ENCODE assay signal across 8 mouse cellular contexts in genomic region chr1:75191258-75191621, GRCm38 (mm10). TPM values are rescaled to one million over a fixed set of nuclear protein-coding genes. Genes with fewer than 3 reads are reported as not detected.
DNase-seq lines count a peak whose midpoint lies in the region; ATAC-seq and TF ChIP-seq lines count a peak whose summit lies in the region.

No protein-coding gene starts in this region.

- peak; percentile 9; the same call in 1 of the 2 replicates for ATAC-seq in heart, embryonic 13.5 days (ENCODE audit: extremely low read depth, insufficient number of reproducible peaks, low FRiP score, low TSS enrichment)
- no peak for ATAC-seq in forebrain, embryonic 13.5 days
- no peak; the same call in 1 of the 2 replicates for ATAC-seq in liver, embryonic 15.5 days (ENCODE audit: insufficient read depth)

- peak overlapping the region; percentile 94 for H3K4me2 ChIP-seq in heart, embryonic 13.5 days
- H3K4me2 ChIP-seq in forebrain, embryonic 13.5 days, result peak overlapping the region; percentile 93
- H3K4me2 ChIP-seq in liver, embryonic 15.5 days, result peak overlapping the region; percentile 88

- peak overlapping the region; percentile 75 for H3K27ac ChIP-seq in heart, embryonic 13.5 days (replicated peaks)
- H3K27ac ChIP-seq in ES-Bruce4 (ENCODE audit: insufficient read depth, low read length), result no peak overlapping the region
- H3K27ac ChIP-seq in forebrain, embryonic 13.5 days, result peak overlapping the region; percentile 89
- H3K27ac ChIP-seq in liver, embryonic 15.5 days (replicated peaks), result peak overlapping the region; percentile 95

- peak overlapping the region; percentile 70 for H3K4me3 ChIP-seq in heart, embryonic 13.5 days
- peak overlapping the region; percentile 86 for H3K4me3 ChIP-seq in ES-Bruce4 (ENCODE audit: low read depth, low read length)
- peak overlapping the region; percentile 67 for H3K4me3 ChIP-seq in forebrain, embryonic 13.5 days
- H3K4me3 ChIP-seq in liver, embryonic 15.5 days (replicated peaks), result peak overlapping the region; percentile 89

- H3K9ac ChIP-seq in heart, embryonic 13.5 days, result peak overlapping the region; percentile 94
- peak overlapping the region; percentile 82 for H3K9ac ChIP-seq in ES-Bruce4 (ENCODE audit: low read depth, poor library complexity, severe bottlenecking)
- peak overlapping the region; percentile 84 for H3K9ac ChIP-seq in forebrain, embryonic 13.5 days
- H3K9ac ChIP-seq in liver, embryonic 15.5 days, result peak overlapping the region; percentile 97

- no peaks in the 10 kb centered on the region for H3K27me3 ChIP-seq in heart, embryonic 13.5 days (replicated peaks)
- H3K27me3 ChIP-seq in ES-Bruce4 (ENCODE audit: control insufficient read depth, insufficient read depth, low read length, poor library complexity, severe bottlenecking), result no peaks in the 10 kb centered on the region
- H3K27me3 ChIP-seq in forebrain, embryonic 13.5 days, result no peaks in the 10 kb centered on the region
- no peaks in the 10 kb centered on the region for H3K27me3 ChIP-seq in liver, embryonic 15.5 days

- no peak for TF ChIP-seq EP300 in ES-Bruce4 (IDR thresholded peaks at IDR 0.05; ENCODE audit: insufficient read depth, low read depth, low read length)

- peaks cover 27% of the 10 kb centered on the region for H3K4me1 ChIP-seq in heart, embryonic 13.5 days
- no peaks in the 10 kb centered on the region for H3K4me1 ChIP-seq in ES-Bruce4 (ENCODE audit: control insufficient read depth, insufficient read depth, low read length)
- H3K4me1 ChIP-seq in forebrain, embryonic 13.5 days, result peaks cover 26% of the 10 kb centered on the region
- H3K4me1 ChIP-seq in liver, embryonic 15.5 days (replicated peaks), result peaks cover 52% of the 10 kb centered on the region

- no peak for TF ChIP-seq POLR2A in ES-Bruce4 (IDR thresholded peaks at IDR 0.05; ENCODE audit: insufficient read depth, low read length)

- no peaks in the 10 kb centered on the region for H3K9me3 ChIP-seq in heart, embryonic 13.5 days
- H3K9me3 ChIP-seq in ES-Bruce4 (replicated peaks; ENCODE audit: control insufficient read depth, insufficient read depth, low read length, poor library complexity, severe bottlenecking), result no peaks in the 10 kb centered on the region
- no peaks in the 10 kb centered on the region for H3K9me3 ChIP-seq in forebrain, embryonic 13.5 days (replicated peaks)
- no peaks in the 10 kb centered on the region for H3K9me3 ChIP-seq in liver, embryonic 15.5 days (replicated peaks)

- H3K36me3 ChIP-seq in heart, embryonic 13.5 days, result peaks cover 52% of the 10 kb centered on the region
- 0 out of 2 replicates have a peak, but pooled peaks cover 5% of the 10 kb centered on the region for H3K36me3 ChIP-seq in ES-Bruce4 (ENCODE audit: control insufficient read depth, insufficient read depth, low read length, poor library complexity, severe bottlenecking)
- H3K36me3 ChIP-seq in forebrain, embryonic 13.5 days (ENCODE audit: poor library complexity, severe bottlenecking), result peaks cover 33% of the 10 kb centered on the region
- H3K36me3 ChIP-seq in liver, embryonic 15.5 days (replicated peaks), result peaks cover 47% of the 10 kb centered on the region

- no peak for TF ChIP-seq CTCF in ES-Bruce4 (IDR thresholded peaks at IDR 0.05; ENCODE audit: low read depth, low read length)

- 41% methylated on average over 5 of the region's 5 CpGs for WGBS in heart, embryonic 13.5 days
- 43% methylated on average over 5 of the region's 5 CpGs for WGBS in forebrain, embryonic 13.5 days
- 38% methylated on average over 5 of the region's 5 CpGs for WGBS in liver, embryonic 15.5 days (ENCODE audit: insufficient replicate concordance)

- no peak for DNase-seq in heart, adult 18-20 months
- no peak for DNase-seq in spleen, adult 18-20 months
- DNase-seq in embryo, embryonic 10.5 days (ENCODE audit: low spot score), result no peak
- DNase-seq in urinary bladder, postnatal 25 days (ENCODE audit: low spot score), result no peak

RNA-seq across cellular contexts. Expression of gene Ankzf1, which starts 0.7 kb away (rescaled TPM):
- polyA plus RNA-seq in heart, embryonic 13.5 days (2015; fragmentation: Nextera tagmentation; extraction: Ambion mirVana), result 23.7 and 26.4 TPM in 2 replicates
- total RNA-seq in heart, adult 18-20 months (2021), result 10 to 100 TPM in 1 of 2 experiments, 1 to 10 TPM in 1; 7.8 to 10.8 TPM
- polyA plus RNA-seq in ES-Bruce4 (2011; ENCODE audit: insufficient read depth, insufficient read length, low read depth, missing spikeins), result 17.0 and 17.4 TPM in 2 replicates
- 22.0 and 23.1 TPM in 2 replicates for polyA plus RNA-seq in forebrain, embryonic 13.5 days (2015; fragmentation: Nextera tagmentation; extraction: Ambion mirVana)
- 9.7 and 10.0 TPM in 2 replicates for polyA plus RNA-seq in liver, embryonic 15.5 days (2015; fragmentation: Nextera tagmentation; extraction: Ambion mirVana)

RNA-seq across cellular contexts. Expression of gene Atg9a, which starts 0.8 kb away (rescaled TPM):
- polyA plus RNA-seq in heart, embryonic 13.5 days (2015; fragmentation: Nextera tagmentation; extraction: Ambion mirVana), result 28.7 and 30.4 TPM in 2 replicates
- total RNA-seq in heart, adult 18-20 months (2021), result 10 to 100 TPM; 58.8 to 68.8 TPM
- polyA plus RNA-seq in ES-Bruce4 (2011; ENCODE audit: insufficient read depth, insufficient read length, low read depth, missing spikeins), result 10.3 and 10.6 TPM in 2 replicates
- 29.7 and 31.8 TPM in 2 replicates for polyA plus RNA-seq in forebrain, embryonic 13.5 days (2015; fragmentation: Nextera tagmentation; extraction: Ambion mirVana)
- polyA plus RNA-seq in liver, embryonic 15.5 days (2015; fragmentation: Nextera tagmentation; extraction: Ambion mirVana), result 24.1 and 28.1 TPM in 2 replicates

RNA-seq across cellular contexts. Expression of gene Abcb6, which starts 11.0 kb away (rescaled TPM):
- 14.8 and 17.6 TPM in 2 replicates for polyA plus RNA-seq in heart, embryonic 13.5 days (2015; fragmentation: Nextera tagmentation; extraction: Ambion mirVana)
- total RNA-seq in heart, adult 18-20 months (2021), result 10 to 100 TPM; 28.5 to 29.4 TPM
- polyA plus RNA-seq in ES-Bruce4 (2011; ENCODE audit: insufficient read depth, insufficient read length, low read depth, missing spikeins), result 8.8 and 10.8 TPM in 2 replicates
- polyA plus RNA-seq in forebrain, embryonic 13.5 days (2015; fragmentation: Nextera tagmentation; extraction: Ambion mirVana), result 28.6 and 31.7 TPM in 2 replicates
- 60.5 and 63.3 TPM in 2 replicates for polyA plus RNA-seq in liver, embryonic 15.5 days (2015; fragmentation: Nextera tagmentation; extraction: Ambion mirVana)

RNA-seq across cellular contexts. Expression of gene Glb1l, which starts 19.4 kb away (rescaled TPM):
- 6.9 and 8.2 TPM in 2 replicates for polyA plus RNA-seq in heart, embryonic 13.5 days (2015; fragmentation: Nextera tagmentation; extraction: Ambion mirVana)
- total RNA-seq in heart, adult 18-20 months (2021), result 1 to 10 TPM; 2.0 to 2.5 TPM
- polyA plus RNA-seq in ES-Bruce4 (2011; ENCODE audit: insufficient read depth, insufficient read length, low read depth, missing spikeins), result 5.1 and 10.6 TPM in 2 replicates
- polyA plus RNA-seq in forebrain, embryonic 13.5 days (2015; fragmentation: Nextera tagmentation; extraction: Ambion mirVana), result 14.6 and 21.1 TPM in 2 replicates
- polyA plus RNA-seq in liver, embryonic 15.5 days (2015; fragmentation: Nextera tagmentation; extraction: Ambion mirVana), result 3.2 and 4.5 TPM in 2 replicates

RNA-seq across cellular contexts. Expression of gene Stk16, which starts 19.4 kb away (rescaled TPM):
- 81.2 and 96.6 TPM in 2 replicates for polyA plus RNA-seq in heart, embryonic 13.5 days (2015; fragmentation: Nextera tagmentation; extraction: Ambion mirVana)
- 10 to 100 TPM; 35.8 to 36.5 TPM for total RNA-seq in heart, adult 18-20 months (2021)
- 27.8 and 37.4 TPM in 2 replicates for polyA plus RNA-seq in ES-Bruce4 (2011; ENCODE audit: insufficient read depth, insufficient read length, low read depth, missing spikeins)
- polyA plus RNA-seq in forebrain, embryonic 13.5 days (2015; fragmentation: Nextera tagmentation; extraction: Ambion mirVana), result 143 and 157 TPM in 2 replicates
- 80.2 and 84.8 TPM in 2 replicates for polyA plus RNA-seq in liver, embryonic 15.5 days (2015; fragmentation: Nextera tagmentation; extraction: Ambion mirVana)
